Comparison of ENCODE assay signal across 8 mouse cellular contexts in the genomic region with DNA sequence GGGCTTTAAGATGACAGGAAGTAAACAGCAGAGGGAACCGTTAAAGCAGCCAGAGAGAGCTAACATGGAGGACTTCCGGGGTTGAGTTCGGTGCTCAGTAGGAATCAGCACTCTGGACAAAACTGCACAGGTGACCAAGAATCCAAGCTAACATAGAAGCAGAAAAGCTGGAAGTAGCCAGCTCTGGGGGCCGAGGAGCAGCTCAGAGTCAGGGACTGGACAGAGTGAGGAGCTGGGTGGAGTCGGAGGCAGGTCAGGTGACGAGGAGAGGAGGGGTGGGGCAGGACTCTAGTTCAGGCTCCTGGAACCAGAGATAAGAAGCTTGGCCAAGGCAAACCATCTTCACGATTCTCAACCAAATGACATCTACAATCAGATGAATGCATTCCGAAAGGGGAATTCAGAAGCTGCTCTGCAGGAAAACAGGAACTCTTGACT. TPM values are rescaled to one million over a fixed set of nuclear protein-coding genes. Genes with fewer than 3 reads are reported as not detected.
DNase-seq lines count a peak whose midpoint lies in the region; ATAC-seq and TF ChIP-seq lines count a peak whose summit lies in the region.

No protein-coding gene starts in this region.

- no peak for TF ChIP-seq POLR2A in bone marrow, adult 2 months (IDR thresholded peaks at IDR 0.05; ENCODE audit: borderline replicate concordance, control insufficient read depth, low read depth, low read length)

- TF ChIP-seq CTCF in bone marrow, adult 2 months (IDR thresholded peaks at IDR 0.05; ENCODE audit: control insufficient read depth, insufficient read depth, low read length): no peak
- no peak for TF ChIP-seq CTCF in stomach, postnatal 0 days (IDR thresholded peaks at IDR 0.05; ENCODE audit: low read depth)

- no peak overlapping the region for H3K27ac ChIP-seq in hindbrain, embryonic 15.5 days (replicated peaks)
- no peak overlapping the region for H3K27ac ChIP-seq in hindbrain, embryonic 14.5 days
- H3K27ac ChIP-seq in bone marrow, adult 2 months (ENCODE audit: control insufficient read depth, insufficient read depth, low read depth, low read length, poor library complexity): peak overlapping the region; percentile 39
- no peak overlapping the region for H3K27ac ChIP-seq in intestine, embryonic 14.5 days (ENCODE audit: low read depth)
- H3K27ac ChIP-seq in stomach, postnatal 0 days (replicated peaks): 0 out of 2 replicates have a peak overlapping the region, but pooled peaks have one; percentile 1

- no peak for ATAC-seq in hindbrain, embryonic 15.5 days (ENCODE audit: low FRiP score, low read depth)
- no peak for ATAC-seq in hindbrain, embryonic 14.5 days (ENCODE audit: low FRiP score)
- ATAC-seq in intestine, embryonic 14.5 days (replicated peaks; ENCODE audit: low FRiP score, low TSS enrichment, low read depth): peak; percentile 79
- ATAC-seq in stomach, postnatal 0 days (ENCODE audit: low FRiP score, low TSS enrichment): peak; percentile 74

- peak overlapping the region; percentile 25; the same call in 1 of the 2 replicates for H3K4me2 ChIP-seq in hindbrain, embryonic 15.5 days
- no peak overlapping the region for H3K4me2 ChIP-seq in hindbrain, embryonic 14.5 days (replicated peaks)
- peak overlapping the region; percentile 47 for H3K4me2 ChIP-seq in intestine, embryonic 14.5 days (ENCODE audit: low read length)
- peak overlapping the region; percentile 42 for H3K4me2 ChIP-seq in stomach, postnatal 0 days (replicated peaks; ENCODE audit: low read depth)

- TF ChIP-seq EP300 in stomach, postnatal 0 days (optimal IDR thresholded peaks at IDR 0.05): no peak

- no peak overlapping the region for H3K9ac ChIP-seq in hindbrain, embryonic 15.5 days
- no peak overlapping the region for H3K9ac ChIP-seq in hindbrain, embryonic 14.5 days
- H3K9ac ChIP-seq in intestine, embryonic 14.5 days (ENCODE audit: low read length): no peak overlapping the region
- H3K9ac ChIP-seq in stomach, postnatal 0 days (ENCODE audit: low read length): no peak overlapping the region

- H3K27me3 ChIP-seq in hindbrain, embryonic 15.5 days: no peaks in the 10 kb centered on the region
- no peaks in the 10 kb centered on the region; the same call in 1 of the 2 replicates for H3K27me3 ChIP-seq in hindbrain, embryonic 14.5 days (ENCODE audit: control insufficient read depth, insufficient read depth, low read length)
- no peaks in the 10 kb centered on the region for H3K27me3 ChIP-seq in intestine, embryonic 14.5 days (replicated peaks; ENCODE audit: control insufficient read depth, insufficient read depth, low read length)
- H3K27me3 ChIP-seq in stomach, postnatal 0 days (ENCODE audit: control insufficient read depth, insufficient read depth, low read length): no peaks in the 10 kb centered on the region

- no peaks in the 10 kb centered on the region for H3K9me3 ChIP-seq in hindbrain, embryonic 15.5 days
- H3K9me3 ChIP-seq in hindbrain, embryonic 14.5 days (ENCODE audit: control insufficient read depth, low read length): no peaks in the 10 kb centered on the region
- no peaks in the 10 kb centered on the region for H3K9me3 ChIP-seq in intestine, embryonic 14.5 days (ENCODE audit: control insufficient read depth, low read length)
- no peaks in the 10 kb centered on the region for H3K9me3 ChIP-seq in stomach, postnatal 0 days (ENCODE audit: control insufficient read depth, low read length)

- DNase-seq in hindbrain, embryonic 14.5 days (ENCODE audit: low spot score): no peak
- no peak for DNase-seq in intestine, embryonic 14.5 days (ENCODE audit: low spot score)
- DNase-seq in lung, postnatal 10 days: peak; percentile 70
- DNase-seq in stomach, postnatal 0 days (ENCODE audit: low spot score): peak; percentile 53
- DNase-seq in gastrocnemius, postnatal 10 days: no peak
- DNase-seq in cerebellum, adult 9-10 months: no peak

- no peak overlapping the region for H3K4me3 ChIP-seq in hindbrain, embryonic 15.5 days
- no peak overlapping the region for H3K4me3 ChIP-seq in hindbrain, embryonic 14.5 days (replicated peaks; ENCODE audit: low read length)
- peak overlapping the region; percentile 46 for H3K4me3 ChIP-seq in bone marrow, adult 2 months (replicated peaks; ENCODE audit: control insufficient read depth, low read depth, low read length)
- H3K4me3 ChIP-seq in intestine, embryonic 14.5 days (ENCODE audit: low read depth, low read length): peak overlapping the region; percentile 8; the same call in 1 of the 2 replicates
- H3K4me3 ChIP-seq in stomach, postnatal 0 days (ENCODE audit: low read depth, low read length): peak overlapping the region; percentile 12; the same call in 1 of the 2 replicates

- no peaks in the 10 kb centered on the region for H3K36me3 ChIP-seq in hindbrain, embryonic 15.5 days
- H3K36me3 ChIP-seq in hindbrain, embryonic 14.5 days (replicated peaks; ENCODE audit: control insufficient read depth, insufficient read depth): no peaks in the 10 kb centered on the region
- H3K36me3 ChIP-seq in intestine, embryonic 14.5 days (ENCODE audit: control insufficient read depth, insufficient read depth, low read length): no peaks in the 10 kb centered on the region
- H3K36me3 ChIP-seq in stomach, postnatal 0 days (ENCODE audit: control insufficient read depth, insufficient read depth, low read length): no peaks in the 10 kb centered on the region

- H3K4me1 ChIP-seq in hindbrain, embryonic 15.5 days (replicated peaks): no peaks in the 10 kb centered on the region
- no peaks in the 10 kb centered on the region for H3K4me1 ChIP-seq in hindbrain, embryonic 14.5 days (replicated peaks; ENCODE audit: control insufficient read depth, insufficient read depth, low read length)
- H3K4me1 ChIP-seq in bone marrow, adult 2 months (ENCODE audit: control insufficient read depth, insufficient read depth, low read length): no peaks in the 10 kb centered on the region
- H3K4me1 ChIP-seq in intestine, embryonic 14.5 days (replicated peaks; ENCODE audit: control insufficient read depth, insufficient read depth, low read length): no peaks in the 10 kb centered on the region
- H3K4me1 ChIP-seq in stomach, postnatal 0 days (replicated peaks; ENCODE audit: control insufficient read depth, insufficient read depth): no peaks in the 10 kb centered on the region

- WGBS in hindbrain, embryonic 15.5 days: 30% methylated on average over 8 of the region's 8 CpGs
- WGBS in hindbrain, embryonic 14.5 days: 45% methylated on average over 8 of the region's 8 CpGs
- whole genome bisulfite sequencing in bone marrow, adult 2 months: 13% methylated on average over 8 of the region's 8 CpGs
- WGBS in intestine, embryonic 14.5 days: 15% methylated on average over 8 of the region's 8 CpGs
- 19% methylated on average over 8 of the region's 8 CpGs for WGBS in stomach, postnatal 0 days

RNA-seq across cellular contexts. Expression of gene Tekt5, which starts 11.2 kb away (rescaled TPM):
- 17.9 and 18.2 TPM in 2 replicates for polyA plus RNA-seq in hindbrain, embryonic 15.5 days (2015; fragmentation: Nextera tagmentation; extraction: Ambion mirVana)
- polyA plus RNA-seq in hindbrain, embryonic 14.5 days (2014; fragmentation: Nextera tagmentation; extraction: Ambion mirVana): 16.1 and 17.9 TPM in 2 replicates
- polyA plus RNA-seq in bone marrow, adult 2 months (2011; ENCODE audit: insufficient read depth, insufficient read length, low replicate concordance, missing spikeins): 0.77 TPM in 1 of 2 replicates, not detected in the other
- 0.19 and 0.28 TPM in 2 replicates for polyA plus RNA-seq in intestine, embryonic 14.5 days (2014; fragmentation: Nextera tagmentation; extraction: Ambion mirVana)
- polyA plus RNA-seq in stomach, postnatal 0 days (2015; fragmentation: Nextera tagmentation; extraction: Ambion mirVana): 0.74 and 1.0 TPM in 2 replicates
- under 1 TPM; 0.23 to 0.31 TPM for total RNA-seq in gastrocnemius, postnatal 10 days (2021)

RNA-seq across cellular contexts. Expression of gene Nubp1, which starts 27.7 kb away (rescaled TPM):
- 45.5 and 48.2 TPM in 2 replicates for polyA plus RNA-seq in hindbrain, embryonic 15.5 days (2015; fragmentation: Nextera tagmentation; extraction: Ambion mirVana)
- polyA plus RNA-seq in hindbrain, embryonic 14.5 days (2014; fragmentation: Nextera tagmentation; extraction: Ambion mirVana): 46.0 and 50.4 TPM in 2 replicates
- polyA plus RNA-seq in bone marrow, adult 2 months (2011; ENCODE audit: insufficient read depth, insufficient read length, low replicate concordance, missing spikeins): 12.7 and 21.4 TPM in 2 replicates
- polyA plus RNA-seq in intestine, embryonic 14.5 days (2014; fragmentation: Nextera tagmentation; extraction: Ambion mirVana): 71.6 and 74.2 TPM in 2 replicates
- 31.0 and 33.8 TPM in 2 replicates for polyA plus RNA-seq in stomach, postnatal 0 days (2015; fragmentation: Nextera tagmentation; extraction: Ambion mirVana)
- total RNA-seq in gastrocnemius, postnatal 10 days (2021): 1 to 10 TPM; 7.8 to 8.5 TPM

Comparison
In these comparisons a context has a peak if more than half of its experiments do, and no peak if none do; other contexts are left out.
1. ATAC-seq: peak in intestine, embryonic 14.5 days (single experiment) and stomach, postnatal 0 days (single experiment); none in hindbrain, embryonic 15.5 days (single experiment) and hindbrain, embryonic 14.5 days (single experiment).
2. H3K27ac ChIP-seq: peak in bone marrow, adult 2 months (single experiment) and stomach, postnatal 0 days (single experiment); none in hindbrain, embryonic 15.5 days (single experiment), hindbrain, embryonic 14.5 days (single experiment) and intestine, embryonic 14.5 days (single experiment).
3. H3K4me3 ChIP-seq: peak in bone marrow, adult 2 months (single experiment), intestine, embryonic 14.5 days (single experiment) and stomach, postnatal 0 days (single experiment); none in hindbrain, embryonic 15.5 days (single experiment) and hindbrain, embryonic 14.5 days (single experiment).
4. DNase-seq: peak in lung, postnatal 10 days (single experiment) and stomach, postnatal 0 days (single experiment); none in hindbrain, embryonic 14.5 days (single experiment), intestine, embryonic 14.5 days (single experiment), gastrocnemius, postnatal 10 days (single experiment) and cerebellum, adult 9-10 months (single experiment).